Mouse (Mus musculus) right cerebral cortex, adult 18-20 months (tissue): ENCODE results near the gene Derl3.
"Not testable (repeated sequence)": the region's sequence is repeated elsewhere in the genome, so short reads cannot be mapped to it uniquely, and the experiment has no call there.

Source experiments
- DNase-seq: peaks from one replicate; pipeline ENCODE4 v3.0.0; 2022; ENCODE audit warnings: mixed read lengths

Derl3 gene

DNA sequence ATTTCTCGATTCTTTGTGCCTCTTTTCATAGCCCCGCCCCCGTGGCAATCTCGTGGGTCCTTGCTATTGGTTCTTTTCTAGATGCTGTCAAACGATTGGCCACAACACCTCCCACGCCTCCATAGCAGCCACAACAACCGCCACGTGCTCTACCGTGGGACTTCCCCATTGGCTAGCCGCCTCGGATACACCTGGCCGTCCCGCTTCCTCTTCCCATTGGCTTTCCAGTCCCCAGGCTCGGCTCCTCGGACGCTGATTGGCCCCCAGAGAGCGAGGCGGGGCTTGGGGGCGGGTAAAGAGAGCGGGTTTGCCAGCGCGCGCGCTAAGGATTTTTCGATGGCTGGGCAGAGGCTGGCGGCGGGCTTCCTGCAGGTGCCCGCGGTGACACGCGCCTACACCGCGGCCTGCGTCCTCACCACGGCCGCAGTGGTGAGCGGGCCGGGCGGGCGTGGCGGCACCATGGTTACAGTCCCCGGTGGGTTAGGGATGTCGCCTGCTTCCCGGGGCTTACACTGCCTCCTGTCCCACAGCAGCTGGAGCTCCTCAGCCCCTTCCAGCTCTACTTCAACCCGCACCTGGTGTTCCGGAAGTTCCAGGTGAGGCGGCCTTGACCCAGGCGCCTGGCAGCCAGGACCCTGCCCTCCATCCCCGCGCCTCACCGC lies at the start of gene Derl3:
Gene Derl3 (plus strand): TSS at position 325 of the 662 bp plus-strand sequence.
- peak; percentile 98 for DNase-seq

DNA sequence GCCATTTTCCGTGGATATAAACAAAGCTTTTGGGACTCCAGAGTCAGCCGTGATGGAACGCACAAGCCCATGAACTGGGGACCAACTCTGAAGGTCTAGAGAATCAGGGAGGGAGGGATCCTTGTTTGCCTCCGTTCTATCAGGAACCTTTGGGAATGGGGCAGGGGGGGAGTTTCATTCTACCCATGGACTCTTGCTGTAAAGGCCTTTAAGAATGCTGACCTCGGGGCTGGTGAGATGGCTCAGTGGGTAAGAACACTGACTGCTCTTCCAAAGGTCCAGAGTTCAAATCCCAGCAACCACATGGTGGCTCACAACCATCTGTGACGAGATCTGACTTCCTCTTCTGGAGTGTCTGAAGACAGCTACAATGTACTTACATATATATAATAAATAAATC lies 49.3 kb upstream of the Derl3 start:
- DNase-seq, result not testable (repeated sequence)

DNA sequence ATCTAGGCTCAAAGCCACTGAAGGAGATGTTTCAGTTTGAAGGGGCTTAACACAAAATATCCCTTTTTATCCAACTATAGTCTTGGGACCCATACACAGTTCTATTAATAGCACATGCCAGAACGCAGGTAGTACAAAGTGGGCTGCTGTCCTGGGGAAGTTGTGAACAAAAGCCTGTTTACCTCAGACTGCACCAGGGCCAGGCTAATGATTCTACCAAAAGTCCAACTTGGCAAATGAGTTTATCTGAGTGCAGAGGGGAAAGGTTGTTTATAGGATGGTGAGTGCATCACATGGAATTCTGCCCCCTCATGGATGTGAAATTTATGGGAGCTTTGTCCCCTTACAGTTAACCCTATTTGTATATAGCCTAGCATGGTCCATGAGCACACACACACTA lies 48.4 kb upstream of the Derl3 start:
- DNase-seq, result no peak

DNA sequence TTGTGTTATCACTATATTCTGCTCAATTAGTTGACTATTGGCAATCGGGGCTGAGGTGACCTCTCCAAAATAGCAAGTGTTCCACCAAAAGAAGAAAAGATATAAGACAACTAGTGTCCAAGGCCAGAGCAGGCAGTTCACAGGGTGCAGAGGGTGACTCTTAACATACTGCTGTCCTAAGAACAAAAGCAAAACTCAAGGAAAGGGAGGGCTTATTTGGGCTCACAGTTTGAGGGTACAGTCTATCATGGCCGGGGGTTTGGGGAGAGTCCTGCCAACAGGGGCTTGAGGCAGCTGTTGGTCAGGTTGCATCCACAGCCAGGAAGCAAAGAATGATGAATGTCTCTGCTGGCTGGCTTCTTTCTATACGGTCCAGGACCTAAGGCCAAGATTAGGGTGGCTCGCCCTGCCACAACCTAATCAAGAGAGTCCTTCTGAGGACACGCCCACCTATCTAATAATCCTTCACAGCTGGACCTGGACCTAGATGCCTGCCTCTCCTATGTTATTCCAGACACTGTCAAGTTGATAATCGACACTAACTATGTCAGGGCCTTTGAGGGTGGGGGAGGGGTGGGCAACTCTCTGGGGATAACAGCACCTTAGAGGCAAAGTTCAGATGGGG lies 47.8 kb upstream of the Derl3 start:
- DNase-seq, result no peak

DNA sequence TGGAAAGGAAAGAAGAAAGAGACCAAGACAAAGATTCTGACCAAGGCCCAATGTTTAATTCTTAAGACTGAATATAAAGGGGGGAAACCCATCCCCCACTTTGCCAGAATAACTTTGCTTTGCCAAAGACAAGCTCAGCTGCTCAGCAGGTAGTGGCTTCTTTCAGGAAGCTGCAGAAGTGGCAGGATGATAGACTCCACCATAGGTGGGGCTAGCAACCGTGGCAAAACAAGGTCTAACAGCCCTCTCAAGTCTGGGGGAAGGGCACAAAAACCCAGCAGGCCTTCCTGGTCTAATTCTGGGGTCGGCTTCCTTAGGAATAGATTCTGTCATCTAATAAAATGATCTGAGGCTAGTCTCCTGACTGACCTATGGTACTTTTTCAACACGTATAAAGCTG lies 44.8 kb upstream of the Derl3 start:
- DNase-seq, result no peak

DNA sequence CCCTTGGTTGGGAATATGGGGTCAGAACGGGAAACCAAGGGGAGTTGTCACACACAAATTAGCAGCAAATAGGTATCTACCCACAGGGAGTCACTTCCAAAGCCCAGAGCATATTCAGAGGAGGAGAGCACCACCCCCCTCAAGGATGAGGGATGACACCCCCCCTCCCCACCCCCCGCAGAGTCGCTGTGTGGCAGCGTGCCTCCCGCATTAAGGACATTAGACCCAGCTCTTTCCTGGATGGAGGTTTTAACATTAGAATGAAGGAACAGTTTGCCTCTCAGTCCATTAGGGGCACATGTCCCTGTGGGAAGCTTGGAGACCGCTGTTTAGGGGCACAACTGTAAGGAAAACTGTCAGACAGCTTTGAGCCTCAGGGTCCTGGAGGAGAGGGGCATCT lies 42.1 kb upstream of the Derl3 start:
- no peak for DNase-seq

DNA sequence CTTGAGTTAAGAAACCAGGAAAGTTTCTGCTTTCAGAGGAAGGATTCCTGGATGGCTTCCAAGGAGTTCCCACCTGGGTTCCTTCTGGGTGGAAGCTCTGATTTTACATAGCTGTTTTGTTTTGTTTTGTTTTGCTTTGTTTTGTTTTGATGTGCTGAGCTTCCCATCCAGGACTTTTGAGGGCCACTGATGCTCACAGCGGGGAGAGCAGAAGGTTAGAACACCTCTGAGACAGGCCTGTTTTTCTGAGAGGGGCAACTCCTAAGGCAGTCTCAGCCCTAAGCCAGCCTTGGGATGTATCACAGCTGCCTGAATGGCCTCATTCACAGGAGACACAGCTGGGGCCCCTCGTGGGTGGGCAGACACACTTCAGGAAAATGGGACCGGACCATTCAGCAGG lies 41.5 kb upstream of the Derl3 start:
- no peak for DNase-seq

DNA sequence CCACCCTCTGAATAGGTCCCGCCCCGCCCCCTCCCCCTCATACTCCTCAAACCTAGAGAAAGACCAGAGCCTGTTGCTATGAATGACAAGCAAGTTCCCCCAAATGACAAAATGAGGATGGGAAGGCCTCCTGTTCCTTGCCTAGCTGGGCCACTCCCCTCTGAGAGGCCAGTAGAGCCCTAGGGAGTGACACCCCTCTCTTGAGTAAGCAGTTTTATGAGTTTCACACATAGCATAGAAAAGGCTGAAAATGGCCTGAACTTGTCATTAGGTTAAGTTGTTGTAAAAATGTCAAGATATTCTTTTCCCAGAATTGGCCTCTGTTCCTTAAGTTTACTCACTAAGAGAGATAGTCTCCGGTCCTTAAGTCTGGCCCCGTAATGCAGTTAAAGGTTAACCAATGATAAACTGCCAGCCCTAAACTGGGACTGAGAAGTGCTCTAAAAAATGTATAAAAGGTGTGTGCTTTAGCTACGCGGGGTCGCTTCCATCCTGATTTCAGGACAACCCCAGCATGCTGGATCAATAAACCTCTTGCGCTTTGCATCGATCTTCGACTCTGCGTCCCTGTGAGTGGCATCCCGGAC lies 40.6 kb upstream of the Derl3 start:
- no peak for DNase-seq

DNA sequence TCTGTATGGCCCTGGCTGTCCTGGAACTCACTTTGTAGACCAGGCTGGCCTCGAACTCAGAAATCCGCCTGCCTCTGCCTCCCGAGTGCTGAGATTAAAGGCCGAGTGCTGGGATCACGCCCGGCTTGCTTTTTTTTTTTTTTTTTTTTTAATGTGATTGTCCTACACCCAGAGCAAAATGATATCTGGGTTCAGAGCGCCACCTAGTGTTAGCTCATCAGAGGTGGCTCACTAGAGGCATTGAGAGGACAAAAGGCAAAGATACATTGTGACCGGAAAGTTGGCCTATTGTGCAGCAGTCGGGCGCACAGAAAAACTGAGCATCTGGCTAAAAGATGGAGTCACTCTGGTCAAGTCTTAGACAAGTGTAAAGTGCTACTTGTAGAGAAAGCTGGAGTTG lies 39.8 kb upstream of the Derl3 start:
- peak; percentile 87 for DNase-seq

DNA sequence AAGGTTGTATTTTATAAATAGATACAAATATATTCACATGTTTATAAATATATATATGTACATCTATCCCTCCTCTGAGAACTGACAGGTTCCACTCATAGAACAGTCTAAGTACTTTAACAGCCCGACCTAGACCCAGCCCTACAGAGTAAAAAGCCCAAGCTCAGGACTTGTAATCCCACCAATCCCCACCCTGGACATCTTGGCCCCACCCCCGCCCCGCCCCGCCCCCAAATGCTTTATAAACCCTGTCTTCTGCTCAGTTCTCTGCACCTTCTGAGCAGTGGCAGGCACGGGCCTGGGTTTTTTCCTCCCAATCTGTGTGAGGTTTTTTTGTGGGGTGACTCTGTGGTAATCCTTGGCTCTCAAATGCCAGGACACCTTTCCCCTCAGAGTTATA lies 39.1 kb upstream of the Derl3 start:
- DNase-seq, result no peak

DNA sequence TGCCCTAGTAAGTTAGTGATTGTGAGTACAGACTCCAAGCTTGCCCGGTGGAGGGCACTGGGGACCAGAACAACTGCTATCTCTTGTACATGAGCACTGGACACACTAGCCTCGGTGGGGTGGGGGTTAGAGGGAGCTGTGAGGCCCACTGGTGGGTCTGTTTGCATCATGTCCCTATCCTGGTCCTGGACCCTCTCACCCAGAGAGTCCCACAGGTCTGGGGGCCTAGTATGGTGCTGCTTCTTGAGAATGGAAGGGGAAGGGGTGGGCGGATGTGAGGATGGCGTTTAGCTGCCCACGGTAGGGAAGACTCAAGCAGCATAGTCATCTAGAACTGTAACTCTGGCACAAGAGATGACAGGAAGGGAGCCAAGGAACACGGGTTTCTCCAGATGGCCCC lies 38.4 kb upstream of the Derl3 start:
- DNase-seq, result no peak

DNA sequence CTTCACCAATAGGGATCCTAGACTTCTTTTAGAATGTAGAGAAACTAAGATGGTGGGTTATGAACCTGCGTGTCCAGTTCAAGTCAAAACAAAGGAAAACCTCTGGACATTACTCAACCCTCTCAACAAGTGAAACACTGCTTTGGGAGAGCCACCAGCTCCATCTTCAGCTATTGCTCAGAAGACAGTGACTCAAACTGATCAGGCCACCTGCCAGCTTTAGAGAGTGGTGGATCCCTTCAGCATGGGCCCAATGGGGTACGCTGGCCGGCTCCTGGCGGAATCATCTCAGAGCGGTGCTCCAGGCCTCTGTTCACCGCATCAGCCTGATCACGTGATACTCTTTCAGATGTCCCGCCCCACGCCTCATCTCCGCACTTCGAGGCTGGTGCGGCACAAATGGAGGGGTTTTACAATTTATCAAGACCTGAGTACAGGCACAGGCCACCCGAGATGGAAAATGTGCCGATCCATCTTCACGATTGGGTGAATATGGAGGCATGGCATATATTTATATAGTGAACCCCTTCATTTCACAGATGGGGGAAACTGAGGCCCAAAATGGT lies 37.7 kb upstream of the Derl3 start:
- DNase-seq, result no peak

DNA sequence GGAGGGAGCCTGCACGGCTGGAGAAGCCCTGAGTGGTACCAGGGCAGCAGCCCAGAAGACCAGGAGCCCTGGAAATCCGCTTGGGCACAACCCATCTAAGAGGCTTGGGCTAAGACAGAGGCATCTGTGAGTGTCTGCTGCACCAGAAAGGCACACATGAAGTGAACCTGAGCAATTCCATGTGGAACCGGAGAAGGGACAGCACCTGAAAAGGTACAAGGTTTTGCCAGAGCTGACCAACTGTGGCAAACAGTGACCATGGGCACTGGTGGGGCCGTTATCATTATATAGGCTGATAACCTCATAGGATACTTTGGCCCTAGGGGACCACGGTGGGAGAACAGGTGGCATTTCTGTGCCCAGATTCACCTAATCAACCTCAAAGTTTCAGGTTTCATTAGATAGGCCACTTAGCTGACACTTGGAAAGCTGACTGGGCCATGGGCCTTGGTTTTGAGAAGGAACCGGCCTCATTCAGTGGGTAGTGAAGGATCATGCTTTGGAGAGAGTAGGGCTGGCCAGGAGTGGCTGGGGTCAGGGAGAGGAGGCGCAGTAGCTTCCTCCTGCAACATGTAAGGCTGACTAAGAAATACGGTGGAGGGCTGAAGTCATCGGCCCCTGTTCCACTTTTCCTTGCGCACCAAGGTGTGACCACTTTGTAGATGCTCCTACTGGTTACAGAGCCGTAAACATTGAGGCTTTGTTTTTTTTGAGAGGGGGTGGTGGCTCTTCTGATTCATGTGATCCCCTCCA lies 36.9 kb upstream of the Derl3 start:
- no peak for DNase-seq

DNA sequence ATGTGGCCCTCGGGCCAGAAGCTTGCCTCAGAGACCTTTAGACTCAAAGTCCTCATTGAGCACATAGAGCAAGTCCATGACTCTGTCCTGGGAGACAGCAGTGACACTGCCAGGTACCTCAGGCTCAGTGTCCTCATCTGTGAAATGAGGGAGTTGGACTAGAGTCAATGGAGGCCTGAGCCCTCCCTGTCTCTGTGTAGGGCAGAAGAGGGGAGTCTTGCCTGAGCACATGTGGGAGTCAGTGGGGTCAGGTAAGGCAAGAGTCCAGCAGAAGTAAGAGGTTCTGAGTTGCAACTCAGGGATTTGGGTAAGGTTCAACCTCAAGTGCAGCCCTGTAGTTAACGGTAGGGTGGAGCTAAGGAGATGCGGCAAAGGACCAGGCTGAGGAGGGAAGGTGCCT lies 36.2 kb upstream of the Derl3 start:
- DNase-seq, result no peak

DNA sequence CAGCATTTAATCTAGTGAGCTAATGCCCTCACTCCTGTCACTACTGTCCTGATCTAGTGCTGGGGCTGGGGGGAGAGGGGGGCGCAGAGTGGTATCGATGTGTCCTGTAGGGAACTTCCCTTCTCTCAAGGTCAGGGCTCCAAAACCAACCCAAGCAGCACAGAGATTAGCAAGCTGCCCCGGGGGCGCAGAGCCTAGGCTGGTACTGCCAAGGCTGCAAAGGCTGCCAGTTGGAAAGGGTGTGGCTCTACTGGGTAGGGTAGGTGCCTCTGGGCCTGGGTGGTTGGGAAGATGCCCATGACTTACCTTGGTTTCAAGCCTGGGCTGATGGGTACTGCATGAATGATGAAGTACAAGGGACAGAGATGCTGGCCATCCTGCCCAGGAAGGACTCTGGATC lies 35.6 kb upstream of the Derl3 start:
- DNase-seq, result no peak

DNA sequence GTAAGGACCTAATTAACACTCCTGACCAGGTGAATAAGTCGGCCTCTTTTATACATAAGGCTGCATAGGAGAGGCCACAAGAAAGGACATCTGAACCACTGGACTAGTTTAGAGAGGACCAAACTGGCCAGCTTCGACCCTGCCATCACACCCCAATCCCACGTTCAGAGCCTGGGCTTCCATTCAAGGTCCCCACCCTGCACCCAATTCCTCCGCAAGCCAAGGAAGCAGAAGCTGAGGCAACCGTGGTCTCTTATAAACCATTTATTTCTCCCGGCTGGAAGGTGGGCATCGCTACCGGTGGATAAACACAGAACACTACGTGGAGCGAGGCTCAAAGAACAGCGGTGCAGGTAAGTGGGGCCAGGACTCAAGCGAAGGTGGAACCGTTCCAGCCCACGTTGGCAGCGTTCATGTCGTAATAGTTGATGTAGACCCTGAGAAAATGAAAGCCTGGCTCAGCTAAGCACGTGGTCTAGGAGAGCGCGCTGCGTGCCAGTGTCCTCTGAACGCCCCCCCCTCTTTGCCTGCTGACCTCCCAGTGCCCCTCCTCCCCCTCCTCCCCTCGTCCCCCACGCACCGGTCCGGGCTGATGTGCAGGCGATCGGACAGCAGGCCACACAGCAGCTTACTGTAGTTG lies 34.0 kb upstream of the Derl3 start:
- DNase-seq, result no peak

DNA sequence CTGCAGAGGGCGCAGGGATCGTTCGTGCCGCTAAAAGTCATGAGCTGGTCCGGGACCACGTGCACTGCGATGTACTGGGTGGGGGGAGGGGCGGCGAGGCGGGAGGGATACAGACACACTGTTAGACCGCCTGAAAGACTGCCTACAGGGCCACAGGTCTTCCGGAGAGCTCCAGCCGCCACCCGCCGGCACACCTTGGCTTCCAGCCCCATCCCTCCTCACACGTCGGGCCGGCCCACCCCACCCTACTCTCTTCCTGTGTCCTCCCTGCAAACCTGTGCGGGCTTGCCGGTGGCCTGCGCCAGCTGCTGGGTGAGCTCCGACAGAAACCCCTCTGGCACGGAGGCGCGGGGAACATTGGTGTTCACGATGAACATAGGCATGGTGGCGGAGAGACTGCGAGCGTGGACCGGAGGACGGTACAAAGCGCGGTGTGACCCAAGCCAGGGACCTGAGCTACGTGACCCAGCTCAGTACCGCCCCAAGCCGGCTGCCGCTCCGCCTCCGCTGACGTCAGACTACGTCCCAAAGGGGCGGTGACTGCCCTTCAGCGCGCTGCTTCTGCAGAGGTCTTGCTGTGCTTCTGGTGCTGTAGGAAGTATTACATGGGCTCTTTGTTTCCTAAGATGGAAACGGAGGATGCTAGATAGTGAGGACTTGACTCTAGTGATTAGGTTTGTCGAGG lies 33.3 kb upstream of the Derl3 start, which contains the start of gene Mif:
Gene Mif (minus strand): TSS at position 455 of the 685 bp plus-strand sequence.
- peak; percentile 87 for DNase-seq

DNA sequence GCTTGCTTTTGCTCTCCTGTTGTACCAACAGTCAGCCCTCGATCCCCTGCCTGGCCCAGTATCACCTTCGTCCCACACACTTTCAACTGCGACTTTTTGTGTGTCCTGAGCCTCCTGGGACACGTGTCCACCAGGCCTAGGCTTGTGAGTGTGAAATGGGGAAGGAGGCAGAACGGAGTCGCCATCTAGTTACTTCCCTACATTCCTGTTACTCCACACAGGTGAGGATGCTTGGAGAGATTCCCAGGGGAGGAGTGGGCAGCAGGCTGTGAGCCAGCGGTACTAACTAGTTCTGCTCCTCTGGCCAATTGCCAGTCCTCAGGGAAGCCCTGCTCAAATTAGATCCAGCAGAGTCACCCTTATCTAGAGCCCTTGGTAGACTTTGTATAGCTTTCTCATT lies 32.5 kb upstream of the Derl3 start:
- no peak for DNase-seq

DNA sequence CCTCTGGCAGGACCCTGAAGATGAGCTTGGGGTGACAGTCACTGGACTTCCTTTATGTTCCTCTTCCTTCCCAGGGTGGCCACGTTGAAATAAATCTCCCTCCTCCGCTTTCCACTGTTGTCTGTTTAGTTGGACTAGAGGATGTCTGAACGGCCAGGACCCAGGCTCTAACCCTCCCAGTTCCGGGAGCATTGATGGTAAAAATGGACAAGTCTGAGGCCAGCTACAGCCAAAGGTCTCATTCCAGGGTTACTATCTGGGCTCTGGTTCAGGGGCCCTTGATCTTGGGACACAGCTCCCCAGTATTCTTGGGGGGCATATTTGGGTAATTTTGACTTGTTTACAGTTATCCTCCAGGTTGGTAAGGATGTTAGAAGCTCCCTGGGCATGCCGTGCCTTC lies 31.6 kb upstream of the Derl3 start:
- no peak for DNase-seq

DNA sequence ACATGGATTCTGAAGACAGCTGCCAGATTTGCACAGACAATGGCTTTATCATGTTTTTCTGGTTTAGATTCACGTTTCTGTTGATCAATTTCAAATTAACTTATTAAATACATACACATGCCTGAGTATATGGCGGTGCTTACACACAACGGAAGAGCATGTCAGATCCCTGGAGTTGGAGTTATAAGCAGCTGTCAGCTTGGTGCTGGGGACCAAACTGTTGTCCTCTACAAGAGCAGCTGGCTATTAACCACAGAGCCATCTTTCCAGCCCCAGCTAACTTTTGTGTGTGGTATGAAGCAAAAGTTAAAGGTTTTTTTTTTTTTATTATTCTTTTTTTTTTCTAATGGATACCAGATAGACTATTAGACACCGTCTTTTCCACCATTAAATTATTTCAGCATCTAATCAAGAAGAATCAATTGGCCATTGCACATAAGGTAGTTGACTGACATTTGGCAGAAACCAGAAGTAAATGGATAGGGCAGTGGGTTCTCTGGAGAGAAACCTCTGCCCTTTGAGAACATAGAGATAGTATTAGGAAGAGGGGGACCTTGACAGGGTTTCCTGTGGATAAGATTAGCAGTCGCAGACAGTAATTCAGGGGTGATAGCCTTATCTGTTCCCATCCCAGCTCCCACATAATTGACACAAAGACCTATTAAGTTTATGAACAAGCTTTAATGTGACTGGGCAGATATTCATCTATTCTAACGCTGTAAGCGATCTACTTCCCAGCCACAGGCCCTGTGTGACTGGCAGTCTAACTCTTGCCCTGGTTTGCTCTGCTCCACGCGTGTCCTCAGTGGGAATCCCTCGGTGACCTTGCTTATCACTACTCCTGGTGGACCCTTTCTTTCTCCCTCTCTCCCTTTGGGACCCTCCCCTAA lies 20.9 kb upstream of the Derl3 start:
- DNase-seq, result no peak

DNA sequence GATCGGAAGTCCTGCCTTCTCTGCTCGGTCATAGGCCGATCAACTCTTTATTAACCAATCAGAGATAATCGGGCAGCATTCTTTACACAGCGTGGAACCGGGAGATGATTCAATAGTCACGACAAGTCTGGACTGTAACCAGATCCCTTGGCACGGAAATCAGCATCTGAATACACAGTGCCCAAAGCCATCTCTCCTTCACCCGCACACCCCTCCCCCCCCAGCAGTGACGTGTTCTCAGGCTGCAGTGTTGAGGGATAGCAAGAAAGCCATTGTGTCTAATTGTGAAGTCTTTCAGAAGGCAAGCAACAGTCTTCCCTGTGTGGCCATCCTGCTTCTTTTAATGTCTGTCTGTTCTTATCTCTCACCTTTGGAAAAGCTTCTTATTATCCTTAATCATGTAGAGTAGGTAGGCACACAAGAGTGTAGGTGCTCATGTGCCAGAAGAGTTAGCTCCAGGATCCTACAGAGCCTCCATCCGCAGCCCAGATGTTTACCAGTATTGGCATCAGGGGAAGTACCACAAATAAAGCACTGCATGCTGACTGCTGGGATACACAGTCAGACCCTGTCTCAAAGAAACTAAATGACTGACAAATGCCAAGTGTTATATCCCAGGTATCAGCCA lies 20.2 kb upstream of the Derl3 start:
- peak; percentile 83 for DNase-seq
